ENCODE assay signal across 8 mouse cellular contexts in the genomic region with DNA sequence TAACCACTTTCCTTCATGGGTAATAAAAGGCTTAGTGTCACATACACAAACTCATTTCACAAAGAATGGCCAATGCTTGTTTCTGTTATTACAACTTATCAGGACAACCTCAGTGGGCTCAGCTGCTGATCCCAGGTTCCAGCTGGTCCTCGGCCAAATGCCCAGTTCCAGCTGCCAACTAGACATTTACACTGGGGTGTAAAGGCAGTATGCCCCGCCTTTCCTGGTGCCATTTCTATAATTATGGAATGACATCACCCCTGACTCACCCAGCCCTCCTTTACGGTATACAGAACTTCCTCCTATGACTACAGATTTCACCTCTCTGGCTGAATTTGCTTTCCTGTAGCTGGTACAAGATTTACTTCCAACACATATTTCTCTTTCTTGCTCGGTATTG.
DNase-seq lines count a peak whose midpoint lies in the region; ATAC-seq lines count a peak whose summit lies in the region.
"Had no signal": no experiment of that assay in that cellular context is flagged by ENCODE, and none has a peak within 500 bp of the region (broad histone marks: within the 10 kb centered on the region; RNA-seq: fewer than 3 reads in every experiment).

No protein-coding gene starts in this region.

- no peaks in the 10 kb centered on the region for H3K27me3 ChIP-seq in intestine, embryonic 16.5 days (replicated peaks; ENCODE audit: control insufficient read depth, insufficient read depth, low read length)
- no peaks in the 10 kb centered on the region for H3K27me3 ChIP-seq in stomach, embryonic 16.5 days (ENCODE audit: control insufficient read depth, insufficient read depth, low read length)

- peak; percentile 70 for ATAC-seq in intestine, embryonic 16.5 days
- ATAC-seq in stomach, embryonic 16.5 days (ENCODE audit: insufficient read depth, low FRiP score) = peak; percentile 61; the same call in 1 of the 2 replicates
- ATAC-seq: hindbrain, embryonic 16.5 days had no signal

- DNase-seq in left cerebral cortex, postnatal 4 days = peak; percentile 74
- no peak for DNase-seq in left cerebral cortex, postnatal 25 days (ENCODE audit: low spot score in 2 of 2)
- peak; percentile 19 for DNase-seq in c-Kit-positive CD71-negative TER-119-negative erythroid progenitor cells, embryonic 14.5 days (ENCODE audit: low read depth)
- DNase-seq in spleen, postnatal 10 days (ENCODE audit: low spot score in 2 of 2) = no peak
- DNase-seq in liver = no peak

- no peaks in the 10 kb centered on the region for H3K36me3 ChIP-seq in intestine, embryonic 16.5 days (ENCODE audit: control insufficient read depth, insufficient read depth, low read length)
- no peaks in the 10 kb centered on the region for H3K36me3 ChIP-seq in stomach, embryonic 16.5 days (ENCODE audit: control insufficient read depth, insufficient read depth, low read length)

- H3K9me3 ChIP-seq in intestine, embryonic 16.5 days (ENCODE audit: control insufficient read depth, low read length) = no peaks in the 10 kb centered on the region
- no peaks in the 10 kb centered on the region for H3K9me3 ChIP-seq in stomach, embryonic 16.5 days (replicated peaks; ENCODE audit: control insufficient read depth, low read length)

- no peak overlapping the region for H3K9ac ChIP-seq in intestine, embryonic 16.5 days (ENCODE audit: low read depth, low read length)
- H3K9ac ChIP-seq in stomach, embryonic 16.5 days (ENCODE audit: low read length) = no peak overlapping the region

- no peak overlapping the region for H3K4me2 ChIP-seq in intestine, embryonic 16.5 days (ENCODE audit: low read depth, low read length)
- no peak overlapping the region for H3K4me2 ChIP-seq in stomach, embryonic 16.5 days (ENCODE audit: low read depth, low read length)

- peaks cover 7% of the 10 kb centered on the region; the same call in 1 of the 2 replicates for H3K4me1 ChIP-seq in intestine, embryonic 16.5 days (ENCODE audit: control insufficient read depth, insufficient read depth, low read length)
- peaks cover 14% of the 10 kb centered on the region for H3K4me1 ChIP-seq in stomach, embryonic 16.5 days (ENCODE audit: control insufficient read depth, insufficient read depth, low read length)

- H3K4me3 ChIP-seq in intestine, embryonic 16.5 days (ENCODE audit: low read length) = no peak overlapping the region
- H3K4me3 ChIP-seq in stomach, embryonic 16.5 days (replicated peaks; ENCODE audit: low read length) = no peak overlapping the region

- intact Hi-C loops in left cerebral cortex, postnatal 4 days (cut with DNase I) = no loop called here
- intact Hi-C loops in left cerebral cortex, postnatal 25 days (cut with DNase I) = no loop called here

- H3K27ac ChIP-seq in intestine, embryonic 16.5 days (ENCODE audit: low read length) = no peak overlapping the region
- H3K27ac ChIP-seq in stomach, embryonic 16.5 days (ENCODE audit: low read length) = no peak overlapping the region

- 55% methylated on average over 4 of the region's 4 CpGs for WGBS in intestine, embryonic 16.5 days
- 52% methylated on average over 4 of the region's 4 CpGs for WGBS in stomach, embryonic 16.5 days

Comparison
In these comparisons a context has a peak if more than half of its experiments do, and no peak if none do; other contexts are left out.
1. DNase-seq: peak in left cerebral cortex, postnatal 4 days (single experiment) and c-Kit-positive CD71-negative TER-119-negative erythroid progenitor cells, embryonic 14.5 days (single experiment); none in left cerebral cortex, postnatal 25 days (0 of 2), spleen, postnatal 10 days (0 of 2) and liver (single experiment).